Mouse (Mus musculus) neural tube, embryonic 14.5 days (tissue): ENCODE measurements around the gene Dhh. TPM values are rescaled to one million over a fixed set of nuclear protein-coding genes. Genes with fewer than 3 reads are reported as not detected.

Experiments
- ATAC-seq: fragments of 200-750 bp; cut with Nextera tagmentation; 2 replicates; pipeline ENCODE4 v1.8.0; 2017; ENCODE audit warnings: low read depth, mild to moderate bottlenecking, moderate TSS enrichment, moderate library complexity
- H3K27ac ChIP-seq: fragments of 300-500 bp; sonication (generic); 2 replicates; pipeline ENCODE4 v1.5.1; 2014; ENCODE audit warnings: low read depth, mild to moderate bottlenecking, control low read depth, low read length, moderate library complexity, mixed read lengths
- H3K27me3 ChIP-seq: fragments of 300-500 bp; sonication (generic); 2 replicates; pipeline ENCODE4 v1.6.1; 2014; ENCODE audit warnings: low read length; ENCODE audit not compliant: control insufficient read depth, insufficient read depth
- H3K36me3 ChIP-seq: fragments of 300-500 bp; sonication (generic); 2 replicates; pipeline ENCODE4 v1.6.1; 2014; ENCODE audit warnings: low read length, mixed read lengths; ENCODE audit not compliant: control insufficient read depth, insufficient read depth
- H3K4me1 ChIP-seq: fragments of 300-500 bp; sonication (generic); 2 replicates; pipeline ENCODE4 v1.6.1; 2014; ENCODE audit warnings: low read length; ENCODE audit not compliant: control insufficient read depth, insufficient read depth
- H3K4me2 ChIP-seq: fragments of 300-500 bp; sonication (generic); 2 replicates; pipeline ENCODE4 v1.6.1; 2014; ENCODE audit warnings: mild to moderate bottlenecking, low read depth, low read length, control low read depth
- H3K4me3 ChIP-seq: fragments of 300-500 bp; sonication (generic); 2 replicates; pipeline ENCODE4 v1.5.1; 2014; ENCODE audit warnings: low read depth, low read length, control low read depth, mixed read lengths
- H3K9ac ChIP-seq: fragments of 300-500 bp; sonication (generic); replicated peaks from 2 replicates; pipeline ENCODE4 v1.6.1; 2014; ENCODE audit warnings: low read depth, mild to moderate bottlenecking, control low read depth, low read length, mixed read lengths
- H3K9me3 ChIP-seq: fragments of 300-500 bp; sonication (generic); 2 replicates; pipeline ENCODE4 v1.6.1; 2016; ENCODE audit warnings: low read length; ENCODE audit not compliant: control insufficient read depth
- WGBS: fragments of 180-500 bp; shearing (Covaris S2); extraction: QIAGEN DNeasy Blood & Tissue Kit; methylation state at CpG from one replicate; pipeline ENCODE4 v1.1.7; 2014; 5-methylcytosine and 5-hydroxymethylcytosine counted together
- polyA plus RNA-seq: library from polyadenylated mRNA; unstranded; fragments of >200 nt; fragmentation: Nextera tagmentation; extraction: Ambion mirVana; gene quantifications from 2 replicates; pipeline ENCODE4 v1.2.1, GENCODE M21; 2014

Gene Dhh
- polyA plus RNA-seq, 1 experiment from 2014 or later, result 0.32 TPM

GRCm38 (mm10) chr15:98886667-98887387, 11.5 kb downstream of the Dhh start:
- H3K27me3 ChIP-seq, result peaks cover 5% of the 10 kb centered on the region
- no peaks in the 10 kb centered on the region for H3K36me3 ChIP-seq
- no peaks in the 10 kb centered on the region for H3K9me3 ChIP-seq
- H3K4me3 ChIP-seq, result no peak overlapping the region
- no peaks in the 10 kb centered on the region for H3K4me1 ChIP-seq
- no peak overlapping the region for H3K27ac ChIP-seq
- H3K4me2 ChIP-seq, result no peak overlapping the region
- 68% methylated on average over 8 of the region's 8 CpGs for WGBS
- H3K9ac ChIP-seq, result no peak overlapping the region
- ATAC-seq, result no peak

- WGBS, result 94% methylated on average over 1 of the region's 1 CpGs
- H3K4me2 ChIP-seq, result no peak overlapping the region
- no peak overlapping the region for H3K27ac ChIP-seq
- H3K4me3 ChIP-seq, result no peak overlapping the region
- H3K4me1 ChIP-seq, result no peaks in the 10 kb centered on the region
- H3K36me3 ChIP-seq, result no peaks in the 10 kb centered on the region
- ATAC-seq, result no peak
- H3K9me3 ChIP-seq, result no peaks in the 10 kb centered on the region
- H3K9ac ChIP-seq, result no peak overlapping the region
- no peaks in the 10 kb centered on the region for H3K27me3 ChIP-seq
Measured at GRCm38 (mm10) chr15:98884106-98884505, 14.2 kb downstream of the Dhh start.

GRCm38 (mm10) chr15:98883661-98884060, 14.7 kb downstream of the Dhh start:
- Histone ChIP-seq H3K4me3 (no peak overlapping the region), H3K27ac (no peak overlapping the region), H3K9ac (no peak overlapping the region), H3K4me1 (no peaks in the 10 kb centered on the region), H3K9me3 (no peaks in the 10 kb centered on the region), H3K4me2 (no peak overlapping the region), H3K36me3 (no peaks in the 10 kb centered on the region), H3K27me3 (no peaks in the 10 kb centered on the region)
- ATAC-seq, result no peak

GRCm38 (mm10) chr15:98881656-98882008, 16.7 kb downstream of the Dhh start:
- Histone ChIP-seq H3K4me3 (no peak overlapping the region; the same call in 1 of the 2 replicates), H3K27me3 (no peaks in the 10 kb centered on the region), H3K4me1 (no peaks in the 10 kb centered on the region), H3K36me3 (peaks cover 3% of the 10 kb centered on the region), H3K4me2 (peak overlapping the region; percentile 54; the same call in 1 of the 2 replicates), H3K9me3 (no peaks in the 10 kb centered on the region), H3K9ac (no peak overlapping the region), H3K27ac (no peak overlapping the region)
- peak; percentile 29; the same call in 1 of the 2 replicates for ATAC-seq
- 12% methylated on average over 5 of the region's 5 CpGs for WGBS

- Histone ChIP-seq H3K4me2 (peak overlapping the region; percentile 54), H3K36me3 (peaks cover 3% of the 10 kb centered on the region), H3K27ac (peak overlapping the region; percentile 77), H3K9me3 (no peaks in the 10 kb centered on the region), H3K4me1 (no peaks in the 10 kb centered on the region), H3K4me3 (peak overlapping the region; percentile 44), H3K27me3 (no peaks in the 10 kb centered on the region), H3K9ac (peak overlapping the region; percentile 70)
- peak; percentile 95 for ATAC-seq
- under 1% methylated on average over 43 of the region's 48 CpGs for WGBS
Measured at GRCm38 (mm10) chr15:98880978-98881655, 17.2 kb downstream of the Dhh start.

- Histone ChIP-seq H3K36me3 (peaks cover 3% of the 10 kb centered on the region), H3K9ac (no peak overlapping the region), H3K4me2 (no peak overlapping the region), H3K4me3 (no peak overlapping the region), H3K4me1 (0 out of 2 replicates have a peak, but pooled peaks cover 3% of the 10 kb centered on the region), H3K27ac (no peak overlapping the region), H3K9me3 (no peaks in the 10 kb centered on the region), H3K27me3 (no peaks in the 10 kb centered on the region)
- 19% methylated on average over 3 of the region's 3 CpGs for WGBS
- no peak for ATAC-seq
Measured at GRCm38 (mm10) chr15:98877331-98877730, 21.0 kb downstream of the Dhh start.

- WGBS, result under 1% methylated on average over 51 of the region's 51 CpGs
- peak overlapping the region; percentile 80 for H3K9ac ChIP-seq
- H3K27ac ChIP-seq, result peak overlapping the region; percentile 92
- ATAC-seq, result peak; percentile 82
- peak overlapping the region; percentile 100 for H3K4me2 ChIP-seq
- H3K36me3 ChIP-seq, result no peaks in the 10 kb centered on the region
- H3K4me3 ChIP-seq, result peak overlapping the region; percentile 99
- no peaks in the 10 kb centered on the region for H3K9me3 ChIP-seq
- peaks cover 3% of the 10 kb centered on the region; the same call in 1 of the 2 replicates for H3K27me3 ChIP-seq
- peaks cover 31% of the 10 kb centered on the region for H3K4me1 ChIP-seq
Measured at GRCm38 (mm10) chr15:98871916-98872888, 26.1 kb downstream of the Dhh start.

- H3K36me3 ChIP-seq, result peaks cover 1% of the 10 kb centered on the region; the same call in 1 of the 2 replicates
- H3K4me3 ChIP-seq, result peak within 1 kb of the TSS; percentile 99
- peak; percentile 42 for ATAC-seq
Measured at GRCm38 (mm10) chr15:98871070-98871915, 27.0 kb downstream of the Dhh start, which contains the start of gene Kmt2d. TSS of gene Kmt2d (minus strand) at chr15:98871204.

More at GRCm38 (mm10) chr15:98871070-98871915, 27.0 kb downstream of the Dhh start, which contains the start of gene Kmt2d:
- Histone ChIP-seq H3K4me2 (peak within 1 kb of the TSS; percentile 100), H3K9ac (peak within 1 kb of the TSS; percentile 80), H3K4me1 (peaks cover 35% of the 10 kb centered on the region), H3K27ac (peak within 1 kb of the TSS; percentile 92), H3K9me3 (no peaks in the 10 kb centered on the region), H3K27me3 (peaks cover 3% of the 10 kb centered on the region; the same call in 1 of the 2 replicates)
- WGBS, result under 1% methylated on average over 53 of the region's 94 CpGs
